Mouse (Mus musculus) kidney, adult 2 months (tissue): ENCODE results near the gene Cic. TPM values are rescaled to one million over a fixed set of nuclear protein-coding genes. Genes with fewer than 3 reads are reported as not detected.
A peak's percentile ranks its signal among the peaks of the same experiment; 100 is the strongest.

Experiments
- DNase-seq: peaks from one replicate; pipeline ENCODE4 v3.0.0; 2021
- H3K27ac ChIP-seq: fragments of 200-500 bp; 2 replicates; pipeline ENCODE4 v1.5.1; 2012; ENCODE audit warnings: low read depth, low read length, control low read depth, inconsistent platforms; ENCODE audit not compliant: insufficient read depth
- H3K27me3 ChIP-seq: fragments of 200-500 bp; replicated peaks from 2 replicates; pipeline ENCODE4 v1.6.1; 2012; ENCODE audit warnings: mild to moderate bottlenecking, moderate library complexity, low read length, inconsistent platforms; ENCODE audit not compliant: control insufficient read depth, insufficient read depth
- H3K36me3 ChIP-seq: fragments of 200-500 bp; 2 replicates; pipeline ENCODE4 v1.6.1; 2012; ENCODE audit warnings: mild to moderate bottlenecking, moderate library complexity, low read length, inconsistent platforms; ENCODE audit not compliant: control insufficient read depth, insufficient read depth
- H3K4me1 ChIP-seq: fragments of 200-500 bp; 2 replicates; pipeline ENCODE4 v1.6.1; 2011; ENCODE audit warnings: low read length; ENCODE audit not compliant: control insufficient read depth, insufficient read depth
- H3K4me3 ChIP-seq: fragments of 200-500 bp; 2 replicates; pipeline ENCODE4 v1.5.1; 2011; ENCODE audit warnings: mild to moderate bottlenecking, low read depth, low read length, control low read depth; ENCODE audit not compliant: insufficient read depth
- CTCF ChIP-seq: fragments of 200-500 bp; conservative IDR thresholded peaks from 2 replicates; pipeline ENCODE4 v1.5.1; 2011; ENCODE audit warnings: low read depth, mild to moderate bottlenecking, control low read depth, low read length, moderate library complexity, mixed read lengths; ENCODE audit not compliant: insufficient read depth, insufficient read length
- POLR2A ChIP-seq: fragments of 200-500 bp; IDR thresholded peaks from one replicate; pipeline ENCODE4 v1.6.1; 2011; ENCODE audit warnings: low read depth, low read length, control low read depth
- WGBS: fragments of 180-500 bp; shearing (Covaris S2); methylation state at CpG from one replicate; pipeline ENCODE4 v1.1.7; 2018; 5-methylcytosine and 5-hydroxymethylcytosine counted together
- polyA plus RNA-seq: library from polyadenylated mRNA; depleted of rRNA; stranded (reverse); fragments of >200 nt; gene quantifications from 2 replicates; pipeline ENCODE4 v1.2.3, GENCODE M21; 2012

The Cic gene
- polyA plus RNA-seq, 1 experiment, result 41.9 TPM

DNA sequence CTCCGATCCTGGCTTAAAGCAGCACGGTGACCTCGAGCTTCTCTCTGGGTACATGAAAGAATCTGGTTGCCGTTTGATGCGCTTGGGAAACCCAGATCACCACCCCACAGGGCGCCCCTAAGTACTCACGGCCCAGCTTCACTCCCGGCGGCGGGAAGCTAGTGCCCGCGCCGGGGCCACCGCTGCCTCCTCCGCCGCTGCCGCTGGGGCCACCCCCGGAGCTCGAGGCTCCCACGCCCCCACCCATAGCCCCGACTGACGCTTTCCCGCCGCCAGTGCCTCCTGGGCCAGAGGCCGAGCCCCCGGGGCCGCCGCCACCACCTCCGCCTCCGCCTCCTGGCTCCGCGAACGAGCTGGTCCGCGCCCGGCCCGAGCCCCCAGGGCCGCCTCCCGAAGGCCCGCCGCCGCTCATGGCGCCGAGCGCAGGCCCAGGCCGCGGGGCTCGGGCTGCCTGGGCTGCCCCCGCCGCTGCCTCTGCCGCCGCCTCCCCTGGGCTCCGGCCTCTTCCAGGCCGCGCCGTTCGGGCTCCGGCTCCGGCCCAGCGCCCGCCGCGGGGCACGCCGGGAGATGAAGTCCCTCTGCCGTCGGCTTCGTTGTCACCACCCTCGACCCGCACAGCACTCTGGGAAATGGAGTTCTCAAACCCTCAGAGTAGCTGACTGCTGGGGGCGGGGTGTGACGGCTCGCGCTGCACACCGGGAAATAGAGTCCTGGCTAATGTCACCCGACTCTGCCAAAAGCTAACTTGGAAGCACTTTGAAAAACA lies 30.1 kb upstream of the Cic start, which contains the start of gene Gsk3a:
Gsk3a (minus strand) TSS at position 603 of the 766 bp plus-strand sequence.
- H3K27ac ChIP-seq, result peak within 1 kb of the TSS; percentile 93
- peaks cover 4% of the 10 kb centered on the region; the same call in 1 of the 2 replicates for H3K4me1 ChIP-seq
- under 1% methylated on average over 64 of the region's 76 CpGs for WGBS
- H3K27me3 ChIP-seq, result no peaks in the 10 kb centered on the region
- DNase-seq, result peak; percentile 99
- TF ChIP-seq CTCF (no peak), POLR2A (no peak)
- H3K36me3 ChIP-seq, result no peaks in the 10 kb centered on the region
- peak within 1 kb of the TSS; percentile 59 for H3K4me3 ChIP-seq

DNA sequence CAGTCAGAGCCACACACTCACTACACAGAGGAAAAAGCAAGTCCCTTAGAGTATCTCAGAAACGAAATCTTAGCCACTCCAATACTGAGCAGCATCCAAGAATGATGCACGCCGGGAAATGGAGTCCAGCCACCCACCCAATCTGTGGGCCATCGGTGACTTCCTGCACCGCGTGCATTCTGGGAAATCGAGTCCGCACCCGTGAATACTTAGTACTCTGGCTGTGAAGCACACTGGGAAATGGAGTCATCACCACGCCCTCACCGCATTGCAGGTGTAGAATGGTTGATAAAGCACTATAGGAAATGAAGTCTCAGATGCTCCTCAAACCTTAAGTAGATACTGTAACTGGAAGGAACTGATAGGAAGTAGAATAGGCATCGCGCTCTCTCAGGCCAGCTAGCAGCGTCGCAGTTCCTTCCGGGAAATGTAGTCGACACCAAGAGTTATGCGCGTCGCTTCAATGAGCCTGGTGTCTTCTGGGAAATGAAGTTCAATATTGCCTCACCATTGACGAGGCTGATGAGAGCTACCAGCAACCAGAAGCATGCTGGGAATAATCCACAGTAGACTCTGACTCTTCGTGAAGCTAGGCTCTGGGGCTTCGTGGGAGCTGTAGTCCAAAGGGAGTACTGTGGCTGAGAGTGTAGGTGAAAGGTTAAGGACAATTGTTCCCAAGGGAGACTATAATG lies 29.3 kb upstream of the Cic start:
- Histone ChIP-seq H3K4me1 (peaks cover 4% of the 10 kb centered on the region; the same call in 1 of the 2 replicates), H3K27ac (peak overlapping the region; percentile 93), H3K4me3 (peak overlapping the region; percentile 55), H3K27me3 (no peaks in the 10 kb centered on the region), H3K36me3 (no peaks in the 10 kb centered on the region)
- peak; percentile 98 for DNase-seq
- TF ChIP-seq POLR2A, result no peak
- 0 out of 2 replicates have a peak, but pooled peaks have one; percentile 2 for TF ChIP-seq CTCF
- under 1% methylated on average over 23 of the region's 23 CpGs for WGBS

DNA sequence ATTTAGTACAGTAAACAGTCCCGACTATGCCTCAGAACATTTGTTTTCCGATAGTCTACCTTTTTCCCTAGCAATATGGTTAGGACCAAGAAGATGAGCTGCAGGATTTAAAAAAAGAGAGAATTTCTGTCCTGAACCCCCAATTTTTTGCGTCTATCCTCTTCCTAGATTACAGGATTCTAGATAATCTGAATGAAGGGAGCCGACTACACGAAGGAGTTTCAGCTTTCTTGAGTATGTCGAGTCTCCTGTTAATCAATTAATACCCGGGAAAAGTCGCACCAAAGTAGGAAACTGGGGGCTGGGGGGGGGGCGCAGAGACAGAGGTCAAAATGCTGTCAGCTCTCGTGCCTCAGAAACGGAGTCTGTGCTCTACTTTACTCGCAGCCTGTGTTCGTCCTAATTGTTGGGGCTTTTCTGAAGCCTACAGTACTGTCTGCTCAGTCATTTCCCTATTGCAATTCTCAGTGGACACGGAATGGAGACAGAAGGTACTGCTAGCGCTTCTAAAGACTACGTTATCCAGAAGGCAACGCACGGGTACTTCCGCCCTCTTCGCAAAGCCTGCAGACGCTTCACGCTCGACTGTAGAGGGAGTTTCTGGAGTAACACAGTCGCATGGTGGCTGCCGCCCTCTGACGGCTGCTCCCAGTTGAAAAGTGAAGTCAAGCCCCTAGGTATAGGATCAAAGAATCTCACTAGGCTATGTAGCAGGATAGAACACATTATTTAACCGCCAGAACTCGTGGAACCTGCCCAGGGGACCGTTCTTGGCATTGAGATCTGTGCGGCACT lies 28.5 kb upstream of the Cic start:
- H3K4me3 ChIP-seq, result peak overlapping the region; percentile 35
- peak; percentile 94 for DNase-seq
- H3K36me3 ChIP-seq, result no peaks in the 10 kb centered on the region
- peak; percentile 73 for TF ChIP-seq CTCF
- peak; percentile 33 for TF ChIP-seq POLR2A
- H3K4me1 ChIP-seq, result peaks cover 4% of the 10 kb centered on the region; the same call in 1 of the 2 replicates
- peak overlapping the region; percentile 93 for H3K27ac ChIP-seq
- WGBS, result 2% methylated on average over 30 of the region's 30 CpGs
- H3K27me3 ChIP-seq, result no peaks in the 10 kb centered on the region

DNA sequence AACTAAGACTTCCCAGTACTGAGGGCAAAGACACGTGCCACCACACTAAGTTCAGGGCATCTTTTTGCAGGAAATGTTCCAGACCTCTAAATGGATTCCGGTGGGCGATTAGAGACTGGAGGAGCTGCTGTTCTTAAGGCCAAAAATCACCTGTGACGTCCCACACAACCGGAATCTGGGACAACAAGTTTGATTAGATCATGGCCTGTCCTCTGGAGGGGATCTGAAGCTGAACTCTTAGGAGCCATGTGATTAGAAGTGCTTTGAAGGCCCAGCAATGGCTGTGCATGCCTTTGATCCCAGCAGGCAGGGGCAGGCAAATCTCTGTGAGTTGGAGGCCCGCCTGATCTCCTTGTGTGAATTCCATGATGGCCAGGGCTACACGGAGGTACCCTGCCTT lies 26.9 kb upstream of the Cic start:
- TF ChIP-seq POLR2A (no peak), CTCF (no peak)
- H3K4me1 ChIP-seq, result peaks cover 4% of the 10 kb centered on the region; the same call in 1 of the 2 replicates
- WGBS, result 72% methylated on average over 7 of the region's 7 CpGs

DNA sequence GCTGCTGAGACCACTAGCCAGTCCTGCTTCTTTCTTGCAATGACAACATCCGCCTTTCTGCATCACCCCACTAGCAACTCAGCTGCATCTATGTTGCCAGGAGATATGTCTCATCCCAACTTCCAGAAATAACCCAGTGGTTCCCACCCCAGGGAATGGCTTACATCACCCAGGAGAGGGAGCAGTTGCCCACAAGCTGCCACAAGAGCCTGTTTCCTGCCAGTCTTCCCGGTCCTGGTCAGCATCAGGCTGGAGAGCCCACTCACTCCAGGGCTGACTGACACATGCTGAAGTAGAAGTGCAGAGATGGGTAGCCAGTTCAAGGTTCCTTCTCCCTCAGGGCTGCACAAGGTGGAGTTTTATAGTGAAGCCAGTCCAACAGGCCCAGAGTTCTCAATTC lies 26.4 kb upstream of the Cic start:
- 35% methylated on average over 2 of the region's 2 CpGs for WGBS

More for the DNA sequence above, 26.9 kb upstream of the Cic start:
- Histone ChIP-seq H3K27ac (no peak overlapping the region), H3K4me3 (no peak overlapping the region), H3K36me3 (peaks cover 2% of the 10 kb centered on the region; the same call in 1 of the 2 replicates), H3K27me3 (no peaks in the 10 kb centered on the region)
- no peak for DNase-seq

DNA sequence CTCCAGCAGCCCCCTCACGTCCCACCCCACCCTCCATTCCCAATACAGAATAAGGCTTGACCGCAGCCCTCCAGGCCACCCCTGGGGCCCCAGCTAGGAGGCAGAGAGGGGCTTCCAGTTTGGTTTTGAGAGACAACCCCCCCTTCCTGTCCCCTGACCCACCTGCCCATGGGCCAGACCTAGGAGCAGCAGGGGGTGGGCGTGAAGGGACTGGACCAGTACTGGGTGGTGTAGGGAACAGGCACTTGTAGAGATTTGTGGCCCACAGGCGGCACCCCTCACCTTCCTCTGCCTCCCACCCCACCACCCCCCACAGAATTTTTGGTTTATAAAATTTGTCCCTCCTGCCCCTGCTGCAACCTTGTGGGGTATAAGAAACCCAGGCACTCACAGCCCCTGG lies 24.1 kb upstream of the Cic start:
- WGBS, result 81% methylated on average over 4 of the region's 4 CpGs
- H3K4me3 ChIP-seq, result no peak overlapping the region
- H3K27me3 ChIP-seq, result no peaks in the 10 kb centered on the region
- peaks cover 2% of the 10 kb centered on the region; the same call in 1 of the 2 replicates for H3K36me3 ChIP-seq
- DNase-seq, result no peak
- H3K27ac ChIP-seq, result no peak overlapping the region
- TF ChIP-seq CTCF, result no peak
- TF ChIP-seq POLR2A, result no peak
- peaks cover 17% of the 10 kb centered on the region for H3K4me1 ChIP-seq

More for the DNA sequence above, 26.4 kb upstream of the Cic start:
- peak; percentile 69 for DNase-seq
- Histone ChIP-seq H3K4me3 (no peak overlapping the region), H3K4me1 (peaks cover 2% of the 10 kb centered on the region; the same call in 1 of the 2 replicates), H3K27ac (no peak overlapping the region), H3K36me3 (peaks cover 2% of the 10 kb centered on the region; the same call in 1 of the 2 replicates), H3K27me3 (no peaks in the 10 kb centered on the region)
- TF ChIP-seq CTCF (peak; percentile 82), POLR2A (no peak)
